Mouse (Mus musculus) thymus, adult 2 months (tissue): Measurements from ENCODE around the gene Patj.

Experiments
- CTCF ChIP-seq: fragments of 200-500 bp; IDR thresholded peaks from 2 replicates; pipeline ENCODE4 v1.5.1; 2012; ENCODE audit warnings: mild to moderate bottlenecking, control low read depth, low read length, moderate library complexity, borderline replicate concordance; ENCODE audit not compliant: control insufficient read depth, poor library complexity, insufficient read depth; ENCODE audit errors: extremely low read depth
- POLR2A ChIP-seq: fragments of 200-500 bp; IDR thresholded peaks from 2 replicates; pipeline ENCODE4 v1.6.1; 2012; ENCODE audit warnings: mild to moderate bottlenecking, low read length, control low read depth, moderate library complexity; ENCODE audit not compliant: control insufficient read depth, poor library complexity, insufficient read depth; ENCODE audit errors: extremely low read depth

GRCm38 (mm10) chr4:98603131-98603530, 207.5 kb downstream of the Patj start:
- TF ChIP-seq CTCF = no peak
- no peak for TF ChIP-seq POLR2A
